Mouse (Mus musculus): ENCODE measurements around the gene Nup93. TPM values are rescaled to one million over a fixed set of nuclear protein-coding genes. Genes with fewer than 3 reads are reported as not detected.
A peak's percentile ranks its signal among the peaks of the same experiment; 100 is the strongest.
"Not testable (repeated sequence)": the region's sequence is repeated elsewhere in the genome, so short reads cannot be mapped to it uniquely, and the experiment has no call there.

Nup93 gene
- polyA plus RNA-seq (2014; fragmentation: Nextera tagmentation; extraction: Ambion mirVana), result 60.9 and 77.0 TPM in 2 replicates

DNA sequence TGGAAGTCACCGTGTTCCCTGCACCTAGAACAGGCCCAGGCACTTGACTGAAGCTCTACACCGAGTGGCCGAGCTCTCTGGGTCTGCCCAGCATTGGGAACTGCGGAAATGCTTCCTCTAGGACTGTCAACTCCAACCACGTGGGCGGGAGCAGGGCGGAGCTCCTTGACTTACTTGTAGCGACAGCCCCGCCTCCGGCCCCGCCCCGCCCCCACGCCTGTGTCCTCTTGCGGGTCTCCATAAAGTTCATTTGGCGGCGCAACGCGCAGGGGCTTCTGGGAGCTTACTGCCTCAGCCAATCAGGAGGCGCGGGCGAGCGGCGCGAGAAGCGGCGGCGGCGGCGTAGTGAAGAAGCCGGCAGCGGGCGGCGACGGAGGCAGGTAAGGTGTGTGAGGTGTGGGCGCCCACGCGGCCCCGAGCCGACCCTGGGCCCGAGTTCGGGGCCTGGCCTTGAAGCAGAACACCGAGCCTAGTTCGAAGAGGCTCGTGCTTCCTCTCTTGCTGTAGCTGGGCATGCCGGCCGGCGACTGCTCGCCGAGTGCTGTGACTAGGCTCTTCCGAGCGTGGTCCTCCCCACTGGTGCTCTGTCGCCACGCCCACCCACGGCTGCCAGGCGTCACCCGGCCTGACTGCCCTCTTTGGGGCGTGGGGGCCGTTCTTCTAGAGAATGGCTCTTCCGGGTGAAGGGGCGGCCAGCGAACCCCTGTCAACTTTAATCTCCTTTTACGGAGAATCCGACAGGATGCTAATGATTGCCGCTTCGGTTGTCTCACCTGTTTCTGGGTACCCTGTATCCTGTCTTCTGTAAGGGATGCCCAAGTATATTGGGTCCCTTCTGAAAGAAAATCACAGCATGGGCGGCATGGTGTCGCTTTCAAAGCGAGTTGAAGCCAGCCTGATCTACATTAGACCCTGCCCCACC lies at the start of gene Nup93:
TSS of gene Nup93 (plus strand) at position 313 of the 922 bp plus-strand sequence.
- H3K36me3 ChIP-seq (ENCODE audit: control insufficient read depth, insufficient read depth, low read length), result no peaks in the 10 kb centered on the region
- H3K9me3 ChIP-seq (ENCODE audit: control insufficient read depth, low read length), result no peaks in the 10 kb centered on the region
- peak within 1 kb of the TSS; percentile 84 for H3K9ac ChIP-seq (ENCODE audit: low read depth, low read length)
- H3K4me1 ChIP-seq (ENCODE audit: control insufficient read depth, insufficient read depth, low read length), result no peaks in the 10 kb centered on the region; the same call in 1 of the 2 replicates
- peak within 1 kb of the TSS; percentile 65; the same call in 1 of the 2 replicates for H3K27ac ChIP-seq (replicated peaks; ENCODE audit: low read depth, low read length)
- peak; percentile 98 for ATAC-seq (ENCODE audit: low read depth)
- H3K27me3 ChIP-seq (replicated peaks; ENCODE audit: control insufficient read depth, insufficient read depth, low read length), result no peaks in the 10 kb centered on the region
- WGBS, result 2% methylated on average over 32 of the region's 68 CpGs
- peak within 1 kb of the TSS; percentile 85 for H3K4me3 ChIP-seq (ENCODE audit: low read depth, low read length)
- DNase-seq (ENCODE audit: low spot score), result peak; percentile 99
- peak within 1 kb of the TSS; percentile 70 for H3K4me2 ChIP-seq (ENCODE audit: low read depth, low read length)

GRCm38 (mm10) chr8:94165772-94166171 lies 48.6 kb upstream of the Nup93 start:
- not testable (repeated sequence) for H3K9me3 ChIP-seq (ENCODE audit: control insufficient read depth, low read length); DNase-seq (ENCODE audit: low spot score); H3K27me3 ChIP-seq (replicated peaks; ENCODE audit: control insufficient read depth, insufficient read depth, low read length); H3K4me1 ChIP-seq (ENCODE audit: control insufficient read depth, insufficient read depth, low read length); H3K9ac ChIP-seq (ENCODE audit: low read depth, low read length); H3K4me2 ChIP-seq (ENCODE audit: low read depth, low read length); H3K27ac ChIP-seq (replicated peaks; ENCODE audit: low read depth, low read length); H3K4me3 ChIP-seq (ENCODE audit: low read depth, low read length); H3K36me3 ChIP-seq (ENCODE audit: control insufficient read depth, insufficient read depth, low read length); ATAC-seq (ENCODE audit: low read depth)
- 75% methylated on average over 8 of the region's 8 CpGs for WGBS

GRCm38 (mm10) chr8:94167244-94167643 lies 47.1 kb upstream of the Nup93 start:
- Histone ChIP-seq H3K36me3 (ENCODE audit: control insufficient read depth, insufficient read depth, low read length) (no peaks in the 10 kb centered on the region), H3K27me3 (replicated peaks; ENCODE audit: control insufficient read depth, insufficient read depth, low read length) (peaks cover 19% of the 10 kb centered on the region), H3K4me2 (ENCODE audit: low read depth, low read length) (peak overlapping the region; percentile 30), H3K9me3 (ENCODE audit: control insufficient read depth, low read length) (no peaks in the 10 kb centered on the region), H3K9ac (ENCODE audit: low read depth, low read length) (0 out of 2 replicates have a peak overlapping the region, but pooled peaks have one; percentile 38), H3K4me3 (ENCODE audit: low read depth, low read length) (no peak overlapping the region), H3K4me1 (ENCODE audit: control insufficient read depth, insufficient read depth, low read length) (no peaks in the 10 kb centered on the region), H3K27ac (replicated peaks; ENCODE audit: low read depth, low read length) (no peak overlapping the region)
- WGBS, result 4% methylated on average over 6 of the region's 6 CpGs
- DNase-seq (ENCODE audit: low spot score) (peak; percentile 73), ATAC-seq (ENCODE audit: low read depth) (peak; percentile 77; the same call in 1 of the 2 replicates)

DNA sequence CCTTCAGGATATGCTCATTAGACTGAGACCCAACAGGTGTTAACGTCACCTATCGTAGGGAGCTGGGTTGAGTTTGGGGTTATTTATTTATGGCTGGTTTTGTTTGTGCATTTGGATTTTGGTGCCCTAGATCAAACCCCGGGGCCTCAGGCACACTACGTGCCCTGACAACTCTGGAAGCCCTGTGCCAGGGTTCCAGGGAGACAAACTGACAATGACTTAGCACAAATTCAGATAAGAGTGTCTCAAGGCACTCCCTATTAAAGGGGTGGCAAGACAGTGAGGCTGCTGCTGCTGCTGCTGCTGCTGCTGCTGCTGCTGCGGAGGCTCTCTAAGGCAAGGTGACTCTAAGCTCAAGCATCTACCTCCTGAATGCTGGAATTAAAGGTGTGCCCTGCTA lies 44.8 kb upstream of the Nup93 start:
- Histone ChIP-seq H3K4me1 (ENCODE audit: control insufficient read depth, insufficient read depth, low read length) (no peaks in the 10 kb centered on the region; the same call in 1 of the 2 replicates), H3K27me3 (replicated peaks; ENCODE audit: control insufficient read depth, insufficient read depth, low read length) (peaks cover 42% of the 10 kb centered on the region), H3K27ac (replicated peaks; ENCODE audit: low read depth, low read length) (no peak overlapping the region), H3K4me2 (ENCODE audit: low read depth, low read length) (no peak overlapping the region), H3K9ac (ENCODE audit: low read depth, low read length) (no peak overlapping the region), H3K9me3 (ENCODE audit: control insufficient read depth, low read length) (no peaks in the 10 kb centered on the region), H3K36me3 (ENCODE audit: control insufficient read depth, insufficient read depth, low read length) (no peaks in the 10 kb centered on the region), H3K4me3 (ENCODE audit: low read depth, low read length) (no peak overlapping the region)
- no peak for DNase-seq (ENCODE audit: low spot score)
- WGBS, result 83% methylated on average over 5 of the region's 5 CpGs
- no peak for ATAC-seq (ENCODE audit: low read depth)

DNA sequence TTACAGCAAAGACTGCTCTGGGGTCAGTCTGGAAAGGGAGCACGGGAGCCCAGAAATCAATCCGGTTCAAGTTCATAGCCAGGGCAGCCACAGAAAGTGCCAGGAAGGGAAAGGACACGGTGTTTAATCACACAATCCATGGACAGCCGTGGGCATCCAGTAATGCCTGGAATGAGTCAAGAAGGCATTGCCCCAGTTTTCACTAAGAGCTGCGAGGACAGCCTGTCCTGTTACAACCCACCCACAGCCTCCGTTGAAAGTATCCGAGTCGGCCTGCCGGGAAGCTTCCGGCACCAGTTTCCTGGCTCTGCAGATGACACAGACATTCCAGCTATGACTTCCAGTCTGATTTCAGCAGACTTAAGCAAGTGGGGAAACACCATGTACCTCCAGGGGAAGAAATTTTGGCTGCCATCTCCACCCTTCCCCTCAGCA lies 43.0 kb upstream of the Nup93 start:
- Histone ChIP-seq H3K27me3 (replicated peaks; ENCODE audit: control insufficient read depth, insufficient read depth, low read length) (peaks cover 58% of the 10 kb centered on the region), H3K9ac (ENCODE audit: low read depth, low read length) (no peak overlapping the region), H3K27ac (replicated peaks; ENCODE audit: low read depth, low read length) (no peak overlapping the region), H3K36me3 (ENCODE audit: control insufficient read depth, insufficient read depth, low read length) (no peaks in the 10 kb centered on the region), H3K4me3 (ENCODE audit: low read depth, low read length) (peak overlapping the region; percentile 47), H3K4me1 (ENCODE audit: control insufficient read depth, insufficient read depth, low read length) (no peaks in the 10 kb centered on the region; the same call in 1 of the 2 replicates), H3K4me2 (ENCODE audit: low read depth, low read length) (peak overlapping the region; percentile 91), H3K9me3 (ENCODE audit: control insufficient read depth, low read length) (no peaks in the 10 kb centered on the region)
- no peak for DNase-seq (ENCODE audit: low spot score)
- no peak for ATAC-seq (ENCODE audit: low read depth)
- WGBS, result 32% methylated on average over 10 of the region's 10 CpGs

DNA sequence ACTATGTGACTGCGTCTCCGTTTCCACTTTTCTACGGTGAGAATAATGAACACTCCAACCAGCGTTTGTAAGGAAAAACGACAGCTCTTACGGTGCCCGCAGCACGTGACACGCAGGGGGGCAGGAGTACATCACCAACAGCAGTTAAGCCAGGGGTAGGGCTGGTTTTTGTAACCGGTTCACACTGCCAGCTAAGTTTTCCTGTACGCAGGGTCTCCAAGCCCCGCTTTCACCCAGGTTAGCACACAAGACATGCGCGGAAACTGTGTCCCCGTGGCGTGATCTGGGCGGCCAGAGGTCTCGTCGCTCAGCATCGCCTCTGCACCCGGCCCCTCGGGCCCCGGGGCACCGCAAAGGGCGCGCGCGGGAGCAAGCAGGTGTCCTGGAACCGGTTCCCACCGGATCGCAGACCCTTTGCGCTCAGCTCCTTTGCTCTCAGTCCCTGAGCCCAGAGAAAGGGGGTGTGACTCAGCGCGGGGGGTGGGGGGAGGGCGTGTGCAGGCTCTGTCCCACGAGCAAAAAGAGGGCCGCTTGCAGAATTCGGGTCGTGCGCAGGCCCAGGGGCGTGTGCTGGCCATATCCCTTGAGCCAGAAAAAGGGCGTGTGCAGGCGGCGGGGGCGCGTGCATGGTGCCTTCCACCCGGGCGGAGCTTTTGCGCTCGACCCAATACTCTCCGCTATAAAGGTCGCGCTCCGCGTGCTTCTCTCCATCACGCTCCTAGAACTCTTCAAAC lies 42.1 kb upstream of the Nup93 start, which contains the start of gene Mt2:
TSS of gene Mt2 (plus strand) at position 590 of the 734 bp plus-strand sequence.
- DNase-seq (ENCODE audit: low spot score) (peak; percentile 58), ATAC-seq (ENCODE audit: low read depth) (peak; percentile 81)
- peak within 1 kb of the TSS; percentile 91 for H3K4me2 ChIP-seq (ENCODE audit: low read depth, low read length)
- peak within 1 kb of the TSS; percentile 47 for H3K4me3 ChIP-seq (ENCODE audit: low read depth, low read length)
- no peaks in the 10 kb centered on the region for H3K9me3 ChIP-seq (ENCODE audit: control insufficient read depth, low read length)
- no peaks in the 10 kb centered on the region for H3K36me3 ChIP-seq (ENCODE audit: control insufficient read depth, insufficient read depth, low read length)
- no peak within 1 kb of the TSS for H3K27ac ChIP-seq (replicated peaks; ENCODE audit: low read depth, low read length)
- peaks cover 64% of the 10 kb centered on the region for H3K27me3 ChIP-seq (replicated peaks; ENCODE audit: control insufficient read depth, insufficient read depth, low read length)
- H3K9ac ChIP-seq (ENCODE audit: low read depth, low read length), result peak within 1 kb of the TSS; percentile 41; the same call in 1 of the 2 replicates
- H3K4me1 ChIP-seq (ENCODE audit: control insufficient read depth, insufficient read depth, low read length), result no peaks in the 10 kb centered on the region; the same call in 1 of the 2 replicates
- 3% methylated on average over 25 of the region's 56 CpGs for WGBS

DNA sequence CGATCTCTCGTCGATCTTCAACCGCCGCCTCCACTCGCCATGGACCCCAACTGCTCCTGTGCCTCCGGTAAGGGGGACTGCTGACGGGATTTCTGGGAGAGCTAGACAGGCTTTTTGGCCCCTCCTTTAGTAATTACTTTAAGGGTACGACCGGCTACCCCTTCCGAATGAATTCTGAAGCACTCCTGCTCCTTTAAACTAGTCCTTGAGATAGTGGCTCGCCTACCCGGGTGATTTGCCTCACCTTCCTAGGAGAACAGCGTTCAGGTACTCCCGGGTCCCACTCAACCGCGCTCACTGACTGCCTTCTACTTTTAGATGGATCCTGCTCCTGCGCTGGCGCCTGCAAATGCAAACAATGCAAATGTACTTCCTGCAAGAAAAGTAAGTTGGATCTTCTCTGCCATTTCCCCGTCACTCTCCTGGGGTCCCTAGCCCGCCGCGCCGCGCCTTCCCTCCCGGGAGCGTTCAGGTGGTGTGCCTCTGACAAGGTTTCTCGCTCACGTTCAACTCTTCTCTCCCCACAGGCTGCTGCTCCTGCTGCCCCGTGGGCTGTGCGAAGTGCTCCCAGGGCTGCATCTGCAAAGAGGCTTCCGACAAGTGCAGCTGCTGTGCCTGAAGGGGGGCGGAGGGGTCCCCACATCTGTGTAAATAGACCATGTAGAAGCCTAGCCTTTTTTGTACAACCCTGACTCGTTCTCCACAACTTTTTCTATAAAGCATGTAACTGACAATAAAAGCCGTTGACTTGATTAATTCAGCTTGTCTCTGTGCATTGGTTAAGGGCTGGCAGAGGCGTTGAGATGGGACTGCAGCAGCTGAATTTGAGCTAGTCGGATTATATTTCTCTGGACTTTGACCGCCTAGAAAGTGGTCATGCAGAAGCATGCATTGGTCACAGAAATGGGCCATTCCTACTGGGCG lies 41.3 kb upstream of the Nup93 start:
- Histone ChIP-seq H3K9ac (ENCODE audit: low read depth, low read length) (peak overlapping the region; percentile 41; the same call in 1 of the 2 replicates), H3K9me3 (ENCODE audit: control insufficient read depth, low read length) (no peaks in the 10 kb centered on the region), H3K36me3 (ENCODE audit: control insufficient read depth, insufficient read depth, low read length) (no peaks in the 10 kb centered on the region), H3K4me3 (ENCODE audit: low read depth, low read length) (peak overlapping the region; percentile 47), H3K27me3 (replicated peaks; ENCODE audit: control insufficient read depth, insufficient read depth, low read length) (peaks cover 69% of the 10 kb centered on the region), H3K27ac (replicated peaks; ENCODE audit: low read depth, low read length) (no peak overlapping the region), H3K4me2 (ENCODE audit: low read depth, low read length) (peak overlapping the region; percentile 91), H3K4me1 (ENCODE audit: control insufficient read depth, insufficient read depth, low read length) (no peaks in the 10 kb centered on the region; the same call in 1 of the 2 replicates)
- DNase-seq (ENCODE audit: low spot score), result no peak
- under 1% methylated on average over 39 of the region's 39 CpGs for WGBS
- ATAC-seq (ENCODE audit: low read depth), result peak; percentile 42

Measured in embryonic facial prominence, embryonic 14.5 days (tissue).